Mouse (Mus musculus): ENCODE results near the gene Tnfrsf21.

The Tnfrsf21 gene

GRCm38 (mm10) chr17:43130115-43130869 is 113.9 kb downstream of the Tnfrsf21 start:
- DNase-seq (ENCODE audit: low spot score in 2 of 2) = peak in 1 of 2 experiments; percentile 28

- DNase-seq (ENCODE audit: low spot score in 2 of 2) = peak; percentile 27 to 38
Measured at GRCm38 (mm10) chr17:43130870-43131264, 114.5 kb downstream of the Tnfrsf21 start.

- DNase-seq (ENCODE audit: low spot score in 2 of 2) = no peak
Measured at GRCm38 (mm10) chr17:43132477-43132876, 116.1 kb downstream of the Tnfrsf21 start.

GRCm38 (mm10) chr17:43133106-43133505 is 116.8 kb downstream of the Tnfrsf21 start:
- no peak for DNase-seq (ENCODE audit: low spot score in 2 of 2)

- DNase-seq (ENCODE audit: low spot score in 2 of 2) = no peak
Measured at GRCm38 (mm10) chr17:43134991-43135390, 118.6 kb downstream of the Tnfrsf21 start.

GRCm38 (mm10) chr17:43135398-43136265 is 119.3 kb downstream of the Tnfrsf21 start:
- DNase-seq (ENCODE audit: low spot score in 2 of 2) = no peak

- DNase-seq (ENCODE audit: low spot score in 2 of 2) = no peak
Measured at GRCm38 (mm10) chr17:43136720-43137119, 120.4 kb downstream of the Tnfrsf21 start.

- no peak for DNase-seq (ENCODE audit: low spot score in 2 of 2)
Measured at GRCm38 (mm10) chr17:43137838-43138237, 121.5 kb downstream of the Tnfrsf21 start.

GRCm38 (mm10) chr17:43138356-43138755 is 122.0 kb downstream of the Tnfrsf21 start:
- peak in 1 of 2 experiments; percentile 37 for DNase-seq (ENCODE audit: low spot score in 2 of 2)

Data from urinary bladder, postnatal 36 days (tissue).